Mouse (Mus musculus) kidney, adult 2 months (tissue): ENCODE data around the gene Ptpre.

Experiments used
- CTCF ChIP-seq: fragments of 200-500 bp; conservative IDR thresholded peaks from 2 replicates; pipeline ENCODE4 v1.5.1; 2011; ENCODE audit warnings: low read depth, mild to moderate bottlenecking, control low read depth, low read length, moderate library complexity, mixed read lengths; ENCODE audit not compliant: insufficient read depth, insufficient read length
- POLR2A ChIP-seq: fragments of 200-500 bp; IDR thresholded peaks from one replicate; pipeline ENCODE4 v1.6.1; 2011; ENCODE audit warnings: low read depth, low read length, control low read depth

GRCm38 (mm10) chr7:135526574-135527152, 10.6 kb upstream of the Ptpre start:
- TF ChIP-seq POLR2A (no peak), CTCF (no peak)
